Mouse (Mus musculus): ENCODE measurements around the gene Zranb2.

The Zranb2 gene

GRCm38 (mm10) chr3:157533964-157534785 is at the start of gene Zranb2:
Gene Zranb2 (plus strand): TSS chr3:157534160.
- peak; percentile 90 for DNase-seq (ENCODE audit: low spot score)

DNA sequence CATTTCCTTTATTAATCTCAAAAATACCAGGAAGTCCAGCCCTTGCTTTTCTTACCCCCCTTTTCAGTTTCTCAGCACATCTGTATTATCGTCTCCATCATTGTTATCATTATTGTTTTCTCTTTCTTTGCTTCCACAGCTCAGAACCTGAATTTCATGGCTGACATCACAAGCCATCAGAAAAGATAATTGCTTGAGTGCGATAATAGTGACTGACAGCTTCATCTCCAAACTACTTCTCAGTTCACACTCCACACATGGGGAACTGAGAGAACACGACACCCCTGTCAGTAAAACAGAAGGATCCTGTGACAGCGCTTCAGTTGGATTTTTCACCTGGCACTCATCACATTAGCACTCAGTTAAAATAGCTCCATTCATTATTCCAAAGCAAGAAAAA is 41.9 kb upstream of the Zranb2 start:
- no peak for DNase-seq (ENCODE audit: low spot score)

GRCm38 (mm10) chr3:157502216-157502615 is 31.7 kb upstream of the Zranb2 start:
- no peak for DNase-seq (ENCODE audit: low spot score)

DNA sequence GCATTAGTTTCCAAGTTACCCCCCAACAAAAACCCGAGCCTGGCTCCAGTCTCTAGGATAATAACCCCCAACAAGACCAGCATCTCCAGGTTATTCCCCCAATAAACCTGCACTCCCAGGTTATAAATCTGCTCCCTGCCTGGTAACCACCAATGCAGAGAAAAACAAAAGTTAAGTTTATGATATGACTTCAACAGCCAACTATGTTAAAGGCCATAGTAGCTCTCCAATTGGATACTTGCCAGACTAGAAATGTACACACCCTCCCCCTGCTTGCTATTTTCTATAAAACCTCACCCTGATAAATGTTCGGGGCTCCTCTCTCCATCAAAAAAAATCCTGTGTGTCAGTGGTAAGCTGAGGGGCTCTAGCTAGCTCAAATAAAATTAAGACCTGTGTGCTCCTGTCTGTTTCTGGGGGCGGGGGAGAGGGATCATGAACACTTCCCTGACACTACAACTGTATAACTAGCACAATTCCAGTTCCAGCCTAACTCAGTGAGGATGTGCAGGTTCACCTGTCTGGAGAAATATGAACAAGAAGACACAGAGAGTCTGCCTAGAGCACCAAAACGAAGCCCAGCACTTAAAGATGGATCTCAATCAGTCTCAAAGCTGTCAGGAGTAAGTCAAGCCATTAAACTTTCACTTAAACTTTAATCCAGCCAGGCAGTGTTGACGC is 19.7 kb upstream of the Zranb2 start:
- DNase-seq (ENCODE audit: low spot score) = no peak

DNA sequence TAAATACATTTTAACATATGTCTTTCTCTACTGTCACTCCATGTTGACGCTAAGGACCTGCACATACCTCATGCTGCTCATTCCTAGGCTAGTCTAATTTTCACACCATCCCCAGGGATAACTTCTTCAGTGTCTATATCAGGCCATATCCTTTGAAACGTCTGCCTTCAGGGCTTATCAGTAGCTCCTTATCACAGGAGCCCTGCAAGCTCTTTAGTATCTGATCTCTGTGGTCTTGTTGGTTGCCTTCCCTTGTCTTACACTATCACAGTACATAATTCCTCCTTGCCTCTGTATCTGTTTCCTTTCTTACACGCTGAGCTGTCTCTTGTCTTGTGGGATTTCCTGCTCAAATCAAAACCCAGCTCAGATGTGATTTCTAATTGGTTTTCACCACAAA is 17.5 kb upstream of the Zranb2 start:
- no peak for DNase-seq (ENCODE audit: low spot score)

DNA sequence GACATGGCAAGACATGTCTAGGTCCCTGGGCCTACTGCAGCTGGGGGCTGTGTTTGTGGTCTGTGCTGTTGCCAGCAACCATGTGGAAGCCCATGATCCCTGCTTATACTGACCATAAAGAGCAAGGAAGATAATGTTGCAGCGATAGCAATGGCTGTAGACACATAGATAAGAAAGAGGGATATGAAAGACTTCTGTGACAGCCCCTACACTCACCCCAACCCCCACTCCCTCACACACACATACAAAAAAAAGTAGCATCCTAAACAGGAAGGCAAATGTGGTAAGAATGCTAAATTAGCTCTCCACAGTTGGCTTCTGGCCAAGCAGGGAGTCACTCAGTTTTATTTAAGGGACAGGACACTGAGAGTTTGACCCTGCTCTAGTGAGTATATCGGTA is 16.0 kb upstream of the Zranb2 start:
- no peak for DNase-seq (ENCODE audit: low spot score)

DNA sequence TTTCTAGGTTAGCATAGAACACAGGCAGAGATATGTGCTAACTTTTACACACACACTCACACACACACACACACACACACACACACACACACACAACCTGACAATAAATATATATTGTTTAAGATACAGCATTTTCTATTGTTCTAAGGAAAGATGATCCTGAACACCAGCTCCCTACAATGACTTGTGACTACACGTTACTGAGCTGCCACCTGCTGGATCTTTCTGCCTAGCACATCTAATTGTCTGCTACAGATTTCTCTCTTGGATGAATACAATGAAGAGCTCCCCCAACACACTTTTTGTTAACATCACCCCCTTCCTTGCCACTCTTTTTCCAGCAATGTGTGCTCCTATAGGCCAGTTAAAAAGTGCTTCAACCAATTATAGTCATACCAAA is 13.5 kb upstream of the Zranb2 start:
- DNase-seq (ENCODE audit: low spot score) = no peak

- DNase-seq (ENCODE audit: low spot score) = no peak
Observed at GRCm38 (mm10) chr3:157523834-157524233, 10.1 kb upstream of the Zranb2 start.

- DNase-seq (ENCODE audit: low spot score) = no peak
Observed at GRCm38 (mm10) chr3:157531585-157531984, 2.4 kb upstream of the Zranb2 start.

- DNase-seq (ENCODE audit: low spot score) = no peak
Observed at GRCm38 (mm10) chr3:157534786-157535415, 941 bp downstream of the Zranb2 start.

DNA sequence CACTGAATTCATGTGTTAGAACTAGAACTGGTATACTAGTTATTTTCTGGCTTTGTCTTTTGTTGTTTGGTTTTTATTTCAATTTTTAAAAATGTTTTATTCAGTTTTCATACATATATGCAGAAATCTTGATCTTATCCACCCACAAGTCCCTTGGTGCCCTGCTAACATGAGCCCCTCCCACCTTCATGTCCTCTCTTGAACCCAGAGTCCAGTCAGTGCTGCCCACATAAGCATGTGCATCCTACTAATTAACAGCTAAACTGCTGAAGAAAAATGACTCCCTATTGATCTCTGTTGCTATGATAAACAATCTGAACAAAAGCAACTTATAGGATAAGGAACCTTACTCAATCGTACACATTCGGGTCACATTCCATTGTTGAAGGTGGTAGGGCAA is 15.4 kb downstream of the Zranb2 start:
- DNase-seq (ENCODE audit: low spot score) = no peak

GRCm38 (mm10) chr3:157549758-157550600 is 16.0 kb downstream of the Zranb2 start:
- DNase-seq (ENCODE audit: low spot score) = no peak

GRCm38 (mm10) chr3:157565196-157565595 is 31.2 kb downstream of the Zranb2 start:
- DNase-seq (ENCODE audit: low spot score) = no peak

- no peak for DNase-seq (ENCODE audit: low spot score)
Observed at GRCm38 (mm10) chr3:157566725-157567565, 33.0 kb downstream of the Zranb2 start, which contains the start of gene Ptger3. Gene Ptger3 (plus strand): TSS chr3:157566892.

GRCm38 (mm10) chr3:157567566-157568132 is 33.7 kb downstream of the Zranb2 start:
- no peak for DNase-seq (ENCODE audit: low spot score)

GRCm38 (mm10) chr3:157572011-157572410 is 38.1 kb downstream of the Zranb2 start:
- DNase-seq (ENCODE audit: low spot score) = no peak

GRCm38 (mm10) chr3:157575441-157576342 is 41.7 kb downstream of the Zranb2 start:
- DNase-seq (ENCODE audit: low spot score) = no peak

GRCm38 (mm10) chr3:157576343-157576722 is 42.4 kb downstream of the Zranb2 start:
- DNase-seq (ENCODE audit: low spot score) = no peak

DNA sequence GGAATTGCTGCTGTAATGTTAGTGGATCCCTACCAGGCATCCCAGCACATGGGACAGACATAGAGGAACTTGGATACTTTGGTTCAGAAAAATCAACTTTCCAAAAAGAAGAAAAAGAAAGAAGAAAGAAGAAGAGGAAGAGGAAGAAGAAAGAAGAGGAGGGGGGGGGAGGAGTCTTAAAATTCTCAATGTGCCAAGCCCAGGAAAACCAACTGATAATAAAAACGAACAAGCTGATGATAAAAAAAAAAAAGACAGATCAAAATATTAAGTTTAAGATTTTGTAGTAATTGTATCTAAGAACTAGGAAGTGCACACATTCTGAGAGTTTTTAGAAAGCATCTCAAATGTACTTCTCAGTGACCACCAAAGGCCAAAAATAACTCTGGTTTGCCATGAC is 42.9 kb downstream of the Zranb2 start:
- DNase-seq (ENCODE audit: low spot score) = no peak
